9 mouse cellular contexts compared by ENCODE assay signal in the genomic region with DNA sequence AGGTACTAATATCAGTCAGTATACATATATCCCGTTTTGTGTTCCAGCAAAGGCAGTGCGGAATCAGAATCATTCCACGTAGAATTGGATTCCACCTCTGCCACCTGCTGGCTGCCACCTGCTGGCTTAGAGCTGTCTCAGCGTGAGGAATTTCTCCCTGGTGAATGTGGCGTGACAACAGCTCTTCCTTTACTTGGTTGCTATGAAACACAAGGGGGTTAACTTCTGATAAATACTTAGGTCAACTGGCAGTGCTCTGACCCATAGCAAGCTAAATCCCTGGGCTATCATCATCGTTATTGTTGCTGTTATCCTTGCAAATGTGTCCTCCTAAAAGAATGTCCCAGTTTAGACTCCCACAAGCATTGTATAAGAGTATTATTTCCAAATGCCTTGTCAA. TPM values are rescaled to one million over a fixed set of nuclear protein-coding genes. Genes with fewer than 3 reads are reported as not detected.
A peak's percentile ranks its signal among the peaks of the same experiment; 100 is the strongest.
DNase-seq lines count a peak whose midpoint lies in the region; ATAC-seq lines count a peak whose summit lies in the region.
"Had no signal": no experiment of that assay in that cellular context is flagged by ENCODE, and none has a peak within 500 bp of the region (broad histone marks: within the 10 kb centered on the region; RNA-seq: fewer than 3 reads in every experiment).

No protein-coding gene starts in this region.

- WGBS in midbrain, embryonic 16.5 days, result 4% methylated on average over 6 of the region's 6 CpGs

- peak; percentile 66; the same call in 1 of the 2 replicates for ATAC-seq in midbrain, embryonic 16.5 days

- H3K27ac ChIP-seq in midbrain, embryonic 16.5 days (ENCODE audit: low read length), result no peak overlapping the region
- H3K27ac ChIP-seq: midbrain, embryonic 12.5 days had no signal

- intact Hi-C loops in heart, postnatal 25 days (cut with DNase I), result loop anchor here (1.0 kb wide), 1 partner anchor 56 kb away; no protein-coding TSS in a partner anchor
- intact Hi-C loops in heart, postnatal 10 days (cut with DNase I), result loop anchor here (1.0 kb wide), 1 partner anchor 55 kb away; no protein-coding TSS in a partner anchor
- intact Hi-C loops in gastrocnemius, postnatal 14 days (cut with DNase I; ENCODE audit: low total_unique reads), result no loop called here

- H3K9me3 ChIP-seq in midbrain, embryonic 16.5 days (replicated peaks; ENCODE audit: control insufficient read depth, low read length, poor library complexity, severe bottlenecking), result no peaks in the 10 kb centered on the region
- H3K9me3 ChIP-seq: midbrain, embryonic 12.5 days had no signal

- no peaks in the 10 kb centered on the region for H3K4me1 ChIP-seq in midbrain, embryonic 16.5 days (ENCODE audit: control insufficient read depth, insufficient read depth, low read length)

- no peaks in the 10 kb centered on the region for H3K36me3 ChIP-seq in midbrain, embryonic 16.5 days (ENCODE audit: control insufficient read depth, insufficient read depth, low read length)
- H3K36me3 ChIP-seq: midbrain, embryonic 12.5 days had no signal

- H3K27me3 ChIP-seq in midbrain, embryonic 16.5 days (ENCODE audit: control insufficient read depth, insufficient read depth, low read depth, low read length), result no peaks in the 10 kb centered on the region
- H3K27me3 ChIP-seq: midbrain, embryonic 12.5 days had no signal

- H3K9ac ChIP-seq in midbrain, embryonic 16.5 days (ENCODE audit: low read depth, low read length), result no peak overlapping the region
- H3K9ac ChIP-seq: midbrain, embryonic 12.5 days had no signal

- H3K4me3 ChIP-seq in midbrain, embryonic 16.5 days (ENCODE audit: low read depth, low read length), result no peak overlapping the region
- H3K4me3 ChIP-seq: midbrain, embryonic 12.5 days had no signal

- peak; percentile 84 for DNase-seq in heart, adult 11 months
- no peak for DNase-seq in heart, postnatal 25 days (ENCODE audit: low spot score)
- DNase-seq in adrenal gland, postnatal 25 days, result peak; percentile 30
- peak; percentile 26 to 38 for DNase-seq in heart, postnatal 10 days
- peak; percentile 56 to 66 for DNase-seq in kidney, postnatal 4 days
- no peak for DNase-seq in spleen, postnatal 4 days (ENCODE audit: low spot score in 2 of 2)
- no peak for DNase-seq in gastrocnemius, postnatal 14 days

- no peak overlapping the region for H3K4me2 ChIP-seq in midbrain, embryonic 16.5 days (ENCODE audit: low read length)
- H3K4me2 ChIP-seq: midbrain, embryonic 12.5 days had no signal

RNA-seq across cellular contexts. Expression of a gene that starts 17.2 kb away (rescaled TPM):
- total RNA-seq in heart, postnatal 25 days (2021), result not detected
- not detected in 2 replicates for total RNA-seq in adrenal gland, postnatal 25 days (2021)
- total RNA-seq in heart, postnatal 10 days (2021), result not detected
- polyA plus RNA-seq in midbrain, embryonic 16.5 days (2015; fragmentation: Nextera tagmentation; extraction: Ambion mirVana), result not detected in 2 replicates
- total RNA-seq in gastrocnemius, postnatal 14 days (2021), result not detected
- polyA plus RNA-seq: midbrain, embryonic 12.5 days had no signal

RNA-seq across cellular contexts. Expression of a gene that starts 23.6 kb away (rescaled TPM):
- not detected for total RNA-seq in heart, postnatal 25 days (2021)
- 0.18 and 0.52 TPM in 2 replicates for total RNA-seq in adrenal gland, postnatal 25 days (2021)
- not detected for total RNA-seq in heart, postnatal 10 days (2021)
- 6.1 and 7.8 TPM in 2 replicates for polyA plus RNA-seq in midbrain, embryonic 16.5 days (2015; fragmentation: Nextera tagmentation; extraction: Ambion mirVana)
- not detected for total RNA-seq in gastrocnemius, postnatal 14 days (2021)

RNA-seq across cellular contexts. Expression of a gene that starts 36.0 kb away (rescaled TPM):
- not detected for total RNA-seq in heart, postnatal 25 days (2021)
- total RNA-seq in adrenal gland, postnatal 25 days (2021), result not detected in 2 replicates
- total RNA-seq in heart, postnatal 10 days (2021), result not detected
- not detected in 2 replicates for polyA plus RNA-seq in midbrain, embryonic 16.5 days (2015; fragmentation: Nextera tagmentation; extraction: Ambion mirVana)
- total RNA-seq in gastrocnemius, postnatal 14 days (2021), result not detected
- polyA plus RNA-seq: midbrain, embryonic 12.5 days had no signal

Comparison
In these comparisons a context has a peak if more than half of its experiments do, and no peak if none do; other contexts are left out.
1. DNase-seq: peak in heart, adult 11 months (single experiment), adrenal gland, postnatal 25 days (single experiment), heart, postnatal 10 days (2 of 2) and kidney, postnatal 4 days (2 of 2); none in heart, postnatal 25 days (single experiment), spleen, postnatal 4 days (0 of 2) and gastrocnemius, postnatal 14 days (single experiment).